ENCODE assay signal across 8 mouse cellular contexts in genomic region chr1:161400126-161400525, GRCm38 (mm10). TPM values are rescaled to one million over a fixed set of nuclear protein-coding genes. Genes with fewer than 3 reads are reported as not detected.
DNase-seq lines count a peak whose midpoint lies in the region; ATAC-seq and TF ChIP-seq lines count a peak whose summit lies in the region.
"Had no signal": no experiment of that assay in that cellular context is flagged by ENCODE, and none has a peak within 500 bp of the region (broad histone marks: within the 10 kb centered on the region; RNA-seq: fewer than 3 reads in every experiment).

No protein-coding gene starts in this region.

- H3K9ac ChIP-seq in heart, embryonic 16.5 days (ENCODE audit: low read length) = no peak overlapping the region
- H3K9ac ChIP-seq: liver, embryonic 15.5 days had no signal

- H3K4me2 ChIP-seq in heart, embryonic 16.5 days (ENCODE audit: low read depth, low read length) = no peak overlapping the region
- H3K4me2 ChIP-seq: liver, embryonic 15.5 days had no signal

- H3K27me3 ChIP-seq in heart, embryonic 16.5 days (ENCODE audit: control insufficient read depth, insufficient read depth, low read length) = no peaks in the 10 kb centered on the region
- H3K27me3 ChIP-seq: liver, embryonic 15.5 days had no signal

- TF ChIP-seq CTCF in cortical plate, adult 2 months (IDR thresholded peaks at IDR 0.05; ENCODE audit: extremely low read depth, insufficient read depth, low read length) = peak; percentile 81

- H3K9me3 ChIP-seq in heart, embryonic 16.5 days (replicated peaks; ENCODE audit: control insufficient read depth, low read length) = 0 out of 2 replicates have a peak, but pooled peaks cover 4% of the 10 kb centered on the region
- H3K9me3 ChIP-seq: liver, embryonic 15.5 days had no signal

- peak; percentile 38 to 61 for DNase-seq in CD8-positive naive resting alpha-beta T cell, adult 2 months (ENCODE audit: low read depth in 2 of 2, low spot score in 2 of 2)
- peak; percentile 90 for DNase-seq in NIH3T3 (ENCODE audit: low read depth)
- DNase-seq in layer of hippocampus, adult 9-11 months = peak; percentile 44
- DNase-seq in lung, postnatal 4 days = peak; percentile 43 to 78
- peak; percentile 19 to 77 for DNase-seq in spleen, postnatal 10 days (ENCODE audit: low spot score in 2 of 2)

- TF ChIP-seq POLR2A in cortical plate, adult 2 months (IDR thresholded peaks at IDR 0.05; ENCODE audit: extremely low read depth, insufficient read depth, low read length) = no peak

- no peaks in the 10 kb centered on the region for H3K4me1 ChIP-seq in cortical plate, adult 2 months (ENCODE audit: control insufficient read depth, insufficient read depth, low read length)
- H3K4me1 ChIP-seq in heart, embryonic 16.5 days (ENCODE audit: control insufficient read depth, insufficient read depth, low read length) = peaks cover 2% of the 10 kb centered on the region; the same call in 1 of the 2 replicates
- H3K4me1 ChIP-seq: liver, embryonic 15.5 days had no signal

- no peak overlapping the region for H3K27ac ChIP-seq in cortical plate, adult 2 months (ENCODE audit: insufficient read depth, low read length)
- no peak overlapping the region for H3K27ac ChIP-seq in heart, embryonic 16.5 days (ENCODE audit: low read length)
- H3K27ac ChIP-seq: liver, embryonic 15.5 days had no signal

- H3K4me3 ChIP-seq in cortical plate, adult 2 months (ENCODE audit: insufficient read depth, low read length) = no peak overlapping the region
- H3K4me3 ChIP-seq in heart, embryonic 16.5 days (ENCODE audit: low read length) = no peak overlapping the region
- H3K4me3 ChIP-seq: liver, embryonic 15.5 days had no signal

- WGBS in heart, embryonic 16.5 days = 24% methylated on average over 6 of the region's 6 CpGs

- ATAC-seq in heart, embryonic 16.5 days (replicated peaks; ENCODE audit: extremely low read depth, insufficient read depth, low FRiP score) = 0 out of 2 replicates have a peak, but pooled peaks have one; percentile 45

- no peaks in the 10 kb centered on the region for H3K36me3 ChIP-seq in heart, embryonic 16.5 days (ENCODE audit: control insufficient read depth, insufficient read depth)
- H3K36me3 ChIP-seq: liver, embryonic 15.5 days had no signal

RNA-seq across cellular contexts. Expression of gene Tnfsf4, which starts 4.9 kb away (rescaled TPM):
- not detected in 2 replicates for polyA plus RNA-seq in cortical plate, adult 2 months (2012; rRNA removed)
- 0.12 TPM in 1 of 2 replicates, not detected in the other for polyA plus RNA-seq in heart, embryonic 16.5 days (2015; fragmentation: Nextera tagmentation; extraction: Ambion mirVana)
- polyA plus RNA-seq: liver, embryonic 15.5 days had no signal
